Mouse (Mus musculus) MEL (cell line): ENCODE measurements around the gene Slco3a1. TPM values are rescaled to one million over a fixed set of nuclear protein-coding genes. Genes with fewer than 3 reads are reported as not detected.

Experiments used
- DNase-seq: peaks from one replicate; pipeline ENCODE4 v3.0.0; 2011; ENCODE audit warnings: low read depth, low spot score
- H3K27ac ChIP-seq: 2 replicates; pipeline ENCODE4 v1.5.1; 2012; ENCODE audit warnings: low read depth, mild to moderate bottlenecking, control low read depth, low read length, moderate library complexity; ENCODE audit not compliant: control insufficient read depth
- H3K27me3 ChIP-seq, 2 experiments: fragments of 150-350 bp in 1 of 2; sonication (generic) in 1 of 2; 2 replicates each; pipeline ENCODE4 v1.6.1; 2012; ENCODE audit warnings: low read length in 2 of 2, mild to moderate bottlenecking in 2 of 2, improper control_type of control experiment in 1 of 2, moderate library complexity in 1 of 2; ENCODE audit not compliant: insufficient read depth in 2 of 2, control insufficient read depth in 1 of 2
- H3K36me3 ChIP-seq, 2 experiments: 2 replicates each; pipeline ENCODE4 v1.6.1; 2012 to 2014; ENCODE audit warnings: low read length in 2 of 2, improper control_type of control experiment in 1 of 2, inconsistent platforms in 1 of 2, mild to moderate bottlenecking in 1 of 2; ENCODE audit not compliant: insufficient read depth in 2 of 2, control insufficient read depth in 1 of 2
- H3K4me1 ChIP-seq, 2 experiments: fragments of 150-350 bp in 1 of 2; sonication (generic) in 1 of 2; 2 replicates each; pipeline ENCODE4 v1.6.1; 2012; ENCODE audit warnings: low read length in 2 of 2, improper control_type of control experiment in 1 of 2, mild to moderate bottlenecking in 1 of 2; ENCODE audit not compliant: insufficient read depth in 2 of 2, control insufficient read depth in 1 of 2
- H3K4me3 ChIP-seq, 2 experiments: fragments of 150-350 bp in 1 of 2; sonication (generic) in 1 of 2; 2 replicates each; pipeline ENCODE4 v1.5.1; 2012; ENCODE audit warnings: low read depth in 2 of 2, low read length in 2 of 2, mild to moderate bottlenecking in 2 of 2, moderate library complexity in 2 of 2, control low read depth in 1 of 2, improper control_type of control experiment in 1 of 2; ENCODE audit not compliant: control insufficient read depth in 1 of 2, insufficient read depth in 1 of 2
- H3K79me2 ChIP-seq: 2 replicates; pipeline ENCODE4 v1.6.1; 2012; ENCODE audit warnings: mild to moderate bottlenecking, low read length, moderate library complexity; ENCODE audit not compliant: control insufficient read depth, poor library complexity, insufficient read depth
- H3K9ac ChIP-seq: 2 replicates; pipeline ENCODE4 v1.6.1; 2012; ENCODE audit warnings: low read depth, mild to moderate bottlenecking, control low read depth, low read length, moderate library complexity; ENCODE audit not compliant: control insufficient read depth, poor library complexity, severe bottlenecking
- H3K9me3 ChIP-seq: fragments of 150-350 bp; sonication (generic); replicated peaks from 2 replicates; pipeline ENCODE4 v1.6.1; 2012; ENCODE audit warnings: mild to moderate bottlenecking, low read length, improper control_type of control experiment, moderate library complexity; ENCODE audit not compliant: insufficient read depth
- BHLHE40 ChIP-seq: IDR thresholded peaks from 2 replicates; pipeline ENCODE4 v1.6.1; 2012; ENCODE audit warnings: low read depth, mild to moderate bottlenecking, inconsistent platforms, low read length, improper control_type of control experiment, borderline replicate concordance
- CHD1 ChIP-seq: IDR thresholded peaks from 2 replicates; pipeline ENCODE4 v1.6.1; 2012; ENCODE audit warnings: low read depth, mild to moderate bottlenecking, inconsistent platforms, low read length, improper control_type of control experiment
- CHD2 ChIP-seq: IDR thresholded peaks from 2 replicates; pipeline ENCODE4 v1.6.1; 2011; ENCODE audit warnings: low read length, improper control_type of control experiment
- CTCF ChIP-seq, 3 experiments: IDR thresholded peaks in 2 of 3; conservative IDR thresholded peaks in 1 of 3; 2 replicates each; pipeline ENCODE4 v1.5.1; 2011 to 2012; ENCODE audit warnings: low read length in 3 of 3, low read depth in 2 of 3, mild to moderate bottlenecking in 2 of 3, improper control_type of control experiment in 1 of 3, inconsistent platforms in 1 of 3, mixed read lengths in 1 of 3, moderate library complexity in 1 of 3; ENCODE audit not compliant: control insufficient read depth in 1 of 3, insufficient read depth in 1 of 3, poor library complexity in 1 of 3, severe bottlenecking in 1 of 3
- E2F4 ChIP-seq: IDR thresholded peaks from 2 replicates; pipeline ENCODE4 v1.6.1; 2011; ENCODE audit warnings: low read depth, low read length, improper control_type of control experiment, borderline replicate concordance
- ELF1 ChIP-seq: IDR thresholded peaks from 2 replicates; pipeline ENCODE4 v1.6.1; 2014; ENCODE audit warnings: low read depth, mild to moderate bottlenecking, inconsistent platforms, low read length, improper control_type of control experiment, moderate library complexity
- EP300 ChIP-seq, 2 experiments: IDR thresholded peaks; 2 replicates each; pipeline ENCODE4 v1.6.1; 2011; ENCODE audit warnings: improper control_type of control experiment in 2 of 2, low read length in 2 of 2, low read depth in 1 of 2, mild to moderate bottlenecking in 1 of 2
- ETS1 ChIP-seq: IDR thresholded peaks from 2 replicates; pipeline ENCODE4 v1.6.1; 2012; ENCODE audit warnings: low read depth, mild to moderate bottlenecking, inconsistent platforms, low read length, improper control_type of control experiment, moderate library complexity
- HCFC1 ChIP-seq: IDR thresholded peaks from 2 replicates; pipeline ENCODE4 v1.6.1; 2012; ENCODE audit warnings: low read depth, mild to moderate bottlenecking, inconsistent platforms, low read length, improper control_type of control experiment, moderate library complexity
- JUND ChIP-seq: IDR thresholded peaks from 2 replicates; pipeline ENCODE4 v1.6.1; 2011; ENCODE audit warnings: low read depth, mild to moderate bottlenecking, improper control_type of control experiment, low read length
- KAT2A ChIP-seq: conservative IDR thresholded peaks from 2 replicates; pipeline ENCODE4 v1.6.1; 2012; ENCODE audit warnings: low read depth, low read length, improper control_type of control experiment, inconsistent platforms
- MAX ChIP-seq: IDR thresholded peaks from 2 replicates; pipeline ENCODE4 v1.6.1; 2011; ENCODE audit warnings: low read length, improper control_type of control experiment
- MYB ChIP-seq: IDR thresholded peaks from 2 replicates; pipeline ENCODE4 v1.6.1; 2011; ENCODE audit warnings: mild to moderate bottlenecking, low read depth, low read length, improper control_type of control experiment
- MYC ChIP-seq: IDR thresholded peaks from 2 replicates; pipeline ENCODE4 v1.6.1; 2011; ENCODE audit warnings: low read depth, mild to moderate bottlenecking, low read length, improper control_type of control experiment, moderate library complexity
- NELFE ChIP-seq: IDR thresholded peaks from 2 replicates; pipeline ENCODE4 v1.6.1; 2011; ENCODE audit warnings: low read depth, low read length, improper control_type of control experiment
- NRF1 ChIP-seq: IDR thresholded peaks from 2 replicates; pipeline ENCODE4 v1.6.1; 2014; ENCODE audit warnings: low read depth, mild to moderate bottlenecking, inconsistent platforms, low read length, improper control_type of control experiment, moderate library complexity; ENCODE audit not compliant: poor library complexity, insufficient read depth, severe bottlenecking
- POLR2A ChIP-seq, 2 experiments: IDR thresholded peaks; 2 replicates each; pipeline ENCODE4 v1.6.1; 2011 to 2012; ENCODE audit warnings: low read length in 2 of 2, mild to moderate bottlenecking in 2 of 2, control low read depth in 1 of 2, improper control_type of control experiment in 1 of 2, low read depth in 1 of 2, moderate library complexity in 1 of 2; ENCODE audit not compliant: control insufficient read depth in 1 of 2, insufficient read depth in 1 of 2, poor library complexity in 1 of 2
- RAD21 ChIP-seq: IDR thresholded peaks from 2 replicates; pipeline ENCODE4 v1.6.1; 2011; ENCODE audit warnings: mild to moderate bottlenecking, low read depth, low read length, improper control_type of control experiment
- RCOR1 ChIP-seq: IDR thresholded peaks from 2 replicates; pipeline ENCODE4 v1.6.1; 2012; ENCODE audit warnings: low read depth, mild to moderate bottlenecking, inconsistent platforms, low read length, improper control_type of control experiment
- SMC3 ChIP-seq: IDR thresholded peaks from 2 replicates; pipeline ENCODE4 v1.6.1; 2011; ENCODE audit warnings: low read depth, low read length, improper control_type of control experiment
- TBP ChIP-seq: IDR thresholded peaks from 2 replicates; pipeline ENCODE4 v1.8.0; 2011; ENCODE audit warnings: low read depth, low read length, improper control_type of control experiment
- TCF12 ChIP-seq: IDR thresholded peaks from 2 replicates; pipeline ENCODE4 v1.6.1; 2014; ENCODE audit warnings: low read depth, mild to moderate bottlenecking, inconsistent platforms, low read length, improper control_type of control experiment, moderate library complexity
- UBTF ChIP-seq: IDR thresholded peaks from 2 replicates; pipeline ENCODE4 v1.6.1; 2012; ENCODE audit warnings: low read depth, mild to moderate bottlenecking, inconsistent platforms, low read length, improper control_type of control experiment, moderate library complexity, borderline replicate concordance; ENCODE audit not compliant: insufficient read depth
- USF2 ChIP-seq, 2 experiments: IDR thresholded peaks; 2 replicates each; pipeline ENCODE4 v1.6.1; 2011 to 2012; ENCODE audit warnings: improper control_type of control experiment in 2 of 2, low read length in 2 of 2, borderline replicate concordance in 1 of 2, inconsistent platforms in 1 of 2, low read depth in 1 of 2, mild to moderate bottlenecking in 1 of 2; ENCODE audit not compliant: insufficient read depth in 1 of 2
- ZC3H11A ChIP-seq: IDR thresholded peaks from 2 replicates; pipeline ENCODE4 v1.6.1; 2012; ENCODE audit warnings: low read depth, mild to moderate bottlenecking, inconsistent platforms, low read length, improper control_type of control experiment
- ZKSCAN1 ChIP-seq: IDR thresholded peaks from 2 replicates; pipeline ENCODE4 v1.6.1; 2012; ENCODE audit warnings: low read depth, mild to moderate bottlenecking, inconsistent platforms, low read length, improper control_type of control experiment, moderate library complexity
- polyA plus RNA-seq, 2 experiments: library from polyadenylated mRNA; stranded (reverse) in 1 of 2; unstranded in 1 of 2; fragments of >175 nt in 1 of 2; fragments of >200 nt in 1 of 2; gene quantifications; 2 replicates each; pipeline versions ENCODE4 v1.2.1 to v1.2.4; 2012; ENCODE audit warnings: low replicate concordance in 2 of 2, low read depth in 1 of 2; ENCODE audit not compliant: insufficient read length in 2 of 2, insufficient read depth in 1 of 2, missing spikeins in 1 of 2
- total RNA-seq: library from RNA; depleted of rRNA; stranded (reverse); fragments of 300-350 nt; gene quantifications from 2 replicates; pipeline ENCODE4 v1.2.3, GENCODE M21; 2012

Slco3a1 gene
- total and polyA plus RNA-seq, 3 experiments = 17.6 to 20.9 TPM; not detected in 1

GRCm38 (mm10) chr7:74427135-74427534 lies 127.4 kb downstream of the Slco3a1 start (continued):
- TF ChIP-seq EP300 (IDR thresholded peaks at IDR 0.05; ENCODE audit: low read depth in 1 of 2, low read length in 2 of 2) = peak; percentile 84 to 88

GRCm38 (mm10) chr7:74425941-74426340 lies 128.6 kb downstream of the Slco3a1 start:
- TF ChIP-seq ETS1 = no peak
- TF ChIP-seq MYB = no peak
- no peak for TF ChIP-seq ZKSCAN1
- TF ChIP-seq CTCF (IDR thresholded peaks at IDR 0.05 in 2 of 3, conservative IDR thresholded peaks at IDR 0.05 in 1 of 3; ENCODE audit: control insufficient read depth in 1 of 3, insufficient read depth in 1 of 3, low read depth in 2 of 3, low read length in 3 of 3, poor library complexity in 1 of 3, severe bottlenecking in 1 of 3) = no peak
- no peak for TF ChIP-seq CHD1
- no peak for TF ChIP-seq NRF1
- TF ChIP-seq CHD2 = no peak
- no peak for TF ChIP-seq KAT2A
- no peak for TF ChIP-seq ELF1
- no peak for TF ChIP-seq RCOR1
- TF ChIP-seq UBTF = no peak
- TF ChIP-seq E2F4 = no peak
- TF ChIP-seq MAX = no peak
- no peak for TF ChIP-seq MYC
- TF ChIP-seq TCF12 = no peak
- H3K36me3 ChIP-seq = peaks cover 0 to 27% of the 10 kb centered on the region in 2 experiments; a peak in 2 of 4 replicates
- H3K9ac ChIP-seq = no peak overlapping the region
- no peak overlapping the region for H3K4me3 ChIP-seq
- no peak for DNase-seq
- no peak overlapping the region; the same call in 1 of the 2 replicates for H3K27ac ChIP-seq
- H3K4me1 ChIP-seq = peaks cover 18 to 28% of the 10 kb centered on the region in 2 experiments
- no peaks in the 10 kb centered on the region for H3K79me2 ChIP-seq
- H3K9me3 ChIP-seq = no peaks in the 10 kb centered on the region
- H3K27me3 ChIP-seq = no peaks in the 10 kb centered on the region

GRCm38 (mm10) chr7:74423928-74424850 lies 130.4 kb downstream of the Slco3a1 start:
- Histone ChIP-seq H3K4me1 (peaks cover 18 to 26% of the 10 kb centered on the region in 2 experiments), H3K27me3 (no peaks in the 10 kb centered on the region), H3K9me3 (no peaks in the 10 kb centered on the region), H3K36me3 (peaks cover 0 to 24% of the 10 kb centered on the region in 2 experiments; a peak in 2 of 4 replicates), H3K27ac (no peak overlapping the region), H3K9ac (no peak overlapping the region), H3K4me3 (no peak overlapping the region), H3K79me2 (no peaks in the 10 kb centered on the region)
- peak; percentile 70 for DNase-seq
- no peak for TF ChIP-seq TCF12
- TF ChIP-seq BHLHE40 = no peak
- no peak for TF ChIP-seq NELFE
- no peak for TF ChIP-seq MAX
- peak; percentile 53 for TF ChIP-seq RAD21
- no peak for TF ChIP-seq JUND
- TF ChIP-seq NRF1 = no peak
- TF ChIP-seq TBP = no peak
- TF ChIP-seq ZC3H11A = peak; percentile 48
- no peak for TF ChIP-seq POLR2A (IDR thresholded peaks at IDR 0.05; ENCODE audit: control insufficient read depth in 1 of 2, insufficient read depth in 1 of 2, low read depth in 1 of 2, low read length in 2 of 2, poor library complexity in 1 of 2)
- TF ChIP-seq USF2 (IDR thresholded peaks at IDR 0.05; ENCODE audit: borderline replicate concordance in 1 of 2, insufficient read depth in 1 of 2, low read depth in 1 of 2, low read length in 2 of 2) = no peak
- TF ChIP-seq SMC3 = peak; percentile 62
- TF ChIP-seq RCOR1 = no peak
- peak; percentile 26 to 63 (median 40); a peak in 4 of 6 replicates for TF ChIP-seq CTCF (IDR thresholded peaks at IDR 0.05 in 2 of 3, conservative IDR thresholded peaks at IDR 0.05 in 1 of 3; ENCODE audit: control insufficient read depth in 1 of 3, insufficient read depth in 1 of 3, low read depth in 2 of 3, low read length in 3 of 3, poor library complexity in 1 of 3, severe bottlenecking in 1 of 3)
- no peak for TF ChIP-seq KAT2A
- TF ChIP-seq HCFC1 = no peak
